Mouse (Mus musculus): ENCODE results near the gene Ube2a. TPM values are rescaled to one million over a fixed set of nuclear protein-coding genes. Genes with fewer than 3 reads are reported as not detected.

Gene Ube2a
- polyA plus RNA-seq, 1 experiment from 2014 or later, result 112 TPM

Other genes with a start within 250 kb of the Ube2a start
- 2.5 and 2.9 TPM in 2 replicates for gene Akap17b, start 228.5 kb upstream of the Ube2a start, polyA plus RNA-seq (2015; fragmentation: Nextera tagmentation; extraction: Ambion mirVana)
- 2.0 and 3.1 TPM in 2 replicates for gene Slc25a43, start 130.2 kb upstream of the Ube2a start, polyA plus RNA-seq (2015; fragmentation: Nextera tagmentation; extraction: Ambion mirVana)
- gene Slc25a5, start 78.2 kb upstream of the Ube2a start, polyA plus RNA-seq (2015; fragmentation: Nextera tagmentation; extraction: Ambion mirVana), result 504 and 542 TPM in 2 replicates
- gene C330007P06Rik, start 211 bp downstream of the Ube2a start, polyA plus RNA-seq (2015; fragmentation: Nextera tagmentation; extraction: Ambion mirVana), result 30.1 and 33.2 TPM in 2 replicates
- gene Nkrf, start 29.0 kb downstream of the Ube2a start, polyA plus RNA-seq (2015; fragmentation: Nextera tagmentation; extraction: Ambion mirVana), result 1.3 and 2.1 TPM in 2 replicates
- gene Sept6, start 117.9 kb downstream of the Ube2a start, polyA plus RNA-seq (2015; fragmentation: Nextera tagmentation; extraction: Ambion mirVana), result 24.0 and 24.4 TPM in 2 replicates
- gene Sowahd, start 174.9 kb downstream of the Ube2a start, polyA plus RNA-seq (2015; fragmentation: Nextera tagmentation; extraction: Ambion mirVana), result not detected in 2 replicates
- 534 and 566 TPM in 2 replicates for gene Rpl39, start 211.5 kb downstream of the Ube2a start, polyA plus RNA-seq (2015; fragmentation: Nextera tagmentation; extraction: Ambion mirVana)
- gene Upf3b, start 236.4 kb downstream of the Ube2a start, polyA plus RNA-seq (2015; fragmentation: Nextera tagmentation; extraction: Ambion mirVana), result 16.6 and 17.6 TPM in 2 replicates

Data from embryonic facial prominence, embryonic 15.5 days (tissue).